Mouse (Mus musculus) splenic B cell, adult 2 months (primary cell): Measurements from ENCODE around the gene Bub3.

ENCODE experiments used
- DNase-seq: peaks from one replicate; pipeline ENCODE4 v3.0.0-alpha.2; 2011; ENCODE audit warnings: low read depth, low spot score
- H3K27me3 ChIP-seq: 2 replicates; pipeline ENCODE4 v1.6.1; 2012; ENCODE audit warnings: mild to moderate bottlenecking, low read length, moderate library complexity, mixed read lengths; ENCODE audit not compliant: control insufficient read depth, poor library complexity, insufficient read depth, severe bottlenecking
- H3K36me3 ChIP-seq: 2 replicates; pipeline ENCODE4 v1.6.1; 2012; ENCODE audit warnings: mild to moderate bottlenecking, low read length, moderate library complexity, mixed read lengths; ENCODE audit not compliant: control insufficient read depth, poor library complexity, insufficient read depth, severe bottlenecking

The Bub3 gene

GRCm38 (mm10) chr7:131551931-131552741, 7.9 kb upstream of the Bub3 start:
- Histone ChIP-seq H3K27me3 (peaks cover 3% of the 10 kb centered on the region; the same call in 1 of the 2 replicates), H3K36me3 (no peaks in the 10 kb centered on the region)
- DNase-seq: no peak

- peaks cover 3% of the 10 kb centered on the region; the same call in 1 of the 2 replicates for H3K27me3 ChIP-seq
- H3K36me3 ChIP-seq: no peaks in the 10 kb centered on the region
- DNase-seq: no peak
These were observed 7.2 kb upstream of the Bub3 start for GRCm38 (mm10) chr7:131552781-131553180.

GRCm38 (mm10) chr7:131553771-131554175, 6.2 kb upstream of the Bub3 start:
- Histone ChIP-seq H3K36me3 (no peaks in the 10 kb centered on the region), H3K27me3 (peaks cover 3% of the 10 kb centered on the region; the same call in 1 of the 2 replicates)
- DNase-seq: peak; percentile 66

- DNase-seq: peak; percentile 33
- H3K36me3 ChIP-seq: no peaks in the 10 kb centered on the region
- peaks cover 3% of the 10 kb centered on the region; the same call in 1 of the 2 replicates for H3K27me3 ChIP-seq
These were observed 5.5 kb upstream of the Bub3 start for GRCm38 (mm10) chr7:131554341-131555180.

GRCm38 (mm10) chr7:131555301-131556081, 4.5 kb upstream of the Bub3 start:
- Histone ChIP-seq H3K27me3 (peaks cover 3% of the 10 kb centered on the region; the same call in 1 of the 2 replicates), H3K36me3 (no peaks in the 10 kb centered on the region)
- peak; percentile 57 for DNase-seq

GRCm38 (mm10) chr7:131556116-131556515, 3.9 kb upstream of the Bub3 start:
- DNase-seq: peak; percentile 36
- Histone ChIP-seq H3K27me3 (peaks cover 3% of the 10 kb centered on the region; the same call in 1 of the 2 replicates), H3K36me3 (no peaks in the 10 kb centered on the region)

GRCm38 (mm10) chr7:131556541-131557271, 3.3 kb upstream of the Bub3 start:
- H3K27me3 ChIP-seq: peaks cover 3% of the 10 kb centered on the region; the same call in 1 of the 2 replicates
- peak; percentile 36 for DNase-seq
- H3K36me3 ChIP-seq: no peaks in the 10 kb centered on the region

- no peak for DNase-seq
- Histone ChIP-seq H3K36me3 (no peaks in the 10 kb centered on the region; the same call in 1 of the 2 replicates), H3K27me3 (peaks cover 3% of the 10 kb centered on the region; the same call in 1 of the 2 replicates)
These were observed 2.3 kb upstream of the Bub3 start for GRCm38 (mm10) chr7:131557751-131558150.

GRCm38 (mm10) chr7:131560697-131561042, 648 bp downstream of the Bub3 start:
- no peak for DNase-seq
- Histone ChIP-seq H3K27me3 (no peaks in the 10 kb centered on the region), H3K36me3 (peaks cover 5% of the 10 kb centered on the region; the same call in 1 of the 2 replicates)

- H3K27me3 ChIP-seq: no peaks in the 10 kb centered on the region
- peaks cover 13% of the 10 kb centered on the region for H3K36me3 ChIP-seq
- DNase-seq: no peak
These were observed 15.2 kb downstream of the Bub3 start for GRCm38 (mm10) chr7:131575246-131575645.

- H3K27me3 ChIP-seq: no peaks in the 10 kb centered on the region
- no peak for DNase-seq
- no peaks in the 10 kb centered on the region for H3K36me3 ChIP-seq
These were observed 22.2 kb downstream of the Bub3 start for GRCm38 (mm10) chr7:131582178-131582577.

GRCm38 (mm10) chr7:131585551-131585950, 25.5 kb downstream of the Bub3 start:
- H3K27me3 ChIP-seq: no peaks in the 10 kb centered on the region
- no peak for DNase-seq

GRCm38 (mm10) chr7:131597779-131598482, 37.9 kb downstream of the Bub3 start:
- no peak for DNase-seq
- H3K36me3 ChIP-seq: no peaks in the 10 kb centered on the region
- H3K27me3 ChIP-seq: no peaks in the 10 kb centered on the region

More at GRCm38 (mm10) chr7:131585551-131585950, 25.5 kb downstream of the Bub3 start:
- H3K36me3 ChIP-seq: no peaks in the 10 kb centered on the region
